Mouse (Mus musculus) hindbrain, embryonic 16.5 days (tissue): ENCODE data around the gene Matk. TPM values are rescaled to one million over a fixed set of nuclear protein-coding genes. Genes with fewer than 3 reads are reported as not detected.

Experiments
- ATAC-seq: fragments of 200-750 bp; cut with Nextera tagmentation; 2 replicates; pipeline ENCODE4 v1.8.0; 2017; ENCODE audit warnings: moderate TSS enrichment, moderate library complexity
- H3K27ac ChIP-seq: fragments of 300-500 bp; sonication (generic); 2 replicates; pipeline ENCODE4 v1.5.1; 2014; ENCODE audit warnings: low read depth, mild to moderate bottlenecking, control low read depth, low read length, moderate library complexity
- H3K27me3 ChIP-seq: fragments of 300-500 bp; sonication (generic); replicated peaks from 2 replicates; pipeline ENCODE4 v1.6.1; 2014; ENCODE audit warnings: low read length; ENCODE audit not compliant: control insufficient read depth, insufficient read depth
- H3K36me3 ChIP-seq: fragments of 300-500 bp; sonication (generic); 2 replicates; pipeline ENCODE4 v1.6.1; 2014; ENCODE audit warnings: mild to moderate bottlenecking, low read length, moderate library complexity, mixed read lengths; ENCODE audit not compliant: control insufficient read depth, insufficient read depth
- H3K4me1 ChIP-seq: fragments of 300-500 bp; sonication (generic); 2 replicates; pipeline ENCODE4 v1.6.1; 2014; ENCODE audit warnings: low read depth, low read length; ENCODE audit not compliant: control insufficient read depth, insufficient read depth
- H3K4me2 ChIP-seq: fragments of 300-500 bp; sonication (generic); 2 replicates; pipeline ENCODE4 v1.6.1; 2014; ENCODE audit warnings: mild to moderate bottlenecking, low read length, control low read depth, moderate library complexity
- H3K4me3 ChIP-seq: fragments of 300-500 bp; sonication (generic); 2 replicates; pipeline ENCODE4 v1.5.1; 2014; ENCODE audit warnings: mild to moderate bottlenecking, low read length, control low read depth, moderate library complexity
- H3K9ac ChIP-seq: fragments of 300-500 bp; sonication (generic); 2 replicates; pipeline ENCODE4 v1.6.1; 2014; ENCODE audit warnings: low read depth, mild to moderate bottlenecking, control low read depth, low read length, moderate library complexity
- H3K9me3 ChIP-seq: fragments of 300-500 bp; sonication (generic); 2 replicates; pipeline ENCODE4 v1.6.1; 2014; ENCODE audit warnings: mild to moderate bottlenecking, low read length, moderate library complexity; ENCODE audit not compliant: control insufficient read depth
- WGBS: fragments of 180-500 bp; shearing (Covaris S2); extraction: QIAGEN DNeasy Blood & Tissue Kit; methylation state at CpG from one replicate; pipeline ENCODE4 v1.1.7; 2014; 5-methylcytosine and 5-hydroxymethylcytosine counted together
- polyA plus RNA-seq: library from polyadenylated mRNA; unstranded; fragments of >200 nt; fragmentation: Nextera tagmentation; extraction: Ambion mirVana; gene quantifications from 2 replicates; pipeline ENCODE4 v1.2.1, GENCODE M21; 2015

Matk gene
- polyA plus RNA-seq, 1 experiment from 2014 or later: 72.8 TPM

- no peak for ATAC-seq
- peaks cover 13% of the 10 kb centered on the region for H3K27me3 ChIP-seq
- 26% methylated on average over 6 of the region's 6 CpGs for WGBS
These were observed 35.9 kb downstream of the Matk start for GRCm38 (mm10) chr10:81288601-81289000.

GRCm38 (mm10) chr10:81289278-81289677 is 36.5 kb downstream of the Matk start:
- no peak overlapping the region for H3K4me2 ChIP-seq
- peaks cover 11% of the 10 kb centered on the region for H3K4me1 ChIP-seq
- H3K4me3 ChIP-seq: no peak overlapping the region
- no peak overlapping the region for H3K9ac ChIP-seq
- WGBS: 1% methylated on average over 7 of the region's 7 CpGs
- H3K9me3 ChIP-seq: no peaks in the 10 kb centered on the region
- no peak for ATAC-seq
- H3K27me3 ChIP-seq: peaks cover 13% of the 10 kb centered on the region
- no peak overlapping the region for H3K27ac ChIP-seq
- no peaks in the 10 kb centered on the region for H3K36me3 ChIP-seq

More at GRCm38 (mm10) chr10:81288601-81289000, 35.9 kb downstream of the Matk start:
- Histone ChIP-seq H3K4me1 (peaks cover 5% of the 10 kb centered on the region; the same call in 1 of the 2 replicates), H3K9ac (no peak overlapping the region), H3K4me3 (no peak overlapping the region), H3K36me3 (no peaks in the 10 kb centered on the region), H3K4me2 (no peak overlapping the region), H3K27ac (no peak overlapping the region), H3K9me3 (no peaks in the 10 kb centered on the region)

GRCm38 (mm10) chr10:81289811-81290210 is 37.1 kb downstream of the Matk start:
- Histone ChIP-seq H3K9me3 (no peaks in the 10 kb centered on the region), H3K4me1 (peaks cover 16% of the 10 kb centered on the region), H3K9ac (no peak overlapping the region), H3K27me3 (peaks cover 9% of the 10 kb centered on the region), H3K4me2 (no peak overlapping the region), H3K27ac (no peak overlapping the region), H3K4me3 (no peak overlapping the region), H3K36me3 (no peaks in the 10 kb centered on the region)
- no peak for ATAC-seq
- 59% methylated on average over 14 of the region's 14 CpGs for WGBS

- ATAC-seq: no peak
- WGBS: 13% methylated on average over 24 of the region's 24 CpGs
- Histone ChIP-seq H3K27me3 (0 out of 2 replicates have a peak, but pooled peaks cover 4% of the 10 kb centered on the region), H3K4me1 (peaks cover 26% of the 10 kb centered on the region), H3K9me3 (no peaks in the 10 kb centered on the region), H3K9ac (0 out of 2 replicates have a peak overlapping the region, but pooled peaks have one; percentile 1), H3K4me3 (peak overlapping the region; percentile 16; the same call in 1 of the 2 replicates), H3K36me3 (no peaks in the 10 kb centered on the region), H3K27ac (no peak overlapping the region), H3K4me2 (peak overlapping the region; percentile 22; the same call in 1 of the 2 replicates)
These were observed 38.1 kb downstream of the Matk start for GRCm38 (mm10) chr10:81290698-81291460.

GRCm38 (mm10) chr10:81291511-81292104 is 38.9 kb downstream of the Matk start, which contains the start of gene Tjp3:
TSS of gene Tjp3 (minus strand) at chr10:81291581.
- 0 out of 2 replicates have a peak, but pooled peaks cover 4% of the 10 kb centered on the region for H3K27me3 ChIP-seq
- H3K4me1 ChIP-seq: peaks cover 24% of the 10 kb centered on the region
- H3K36me3 ChIP-seq: no peaks in the 10 kb centered on the region
- 0 out of 2 replicates have a peak within 1 kb of the TSS, but pooled peaks have one; percentile 1 for H3K9ac ChIP-seq
- 75% methylated on average over 9 of the region's 9 CpGs for WGBS
- no peak within 1 kb of the TSS for H3K27ac ChIP-seq
- ATAC-seq: no peak
- peak within 1 kb of the TSS; percentile 79; the same call in 1 of the 2 replicates for H3K4me3 ChIP-seq
- no peaks in the 10 kb centered on the region for H3K9me3 ChIP-seq
- H3K4me2 ChIP-seq: peak within 1 kb of the TSS; percentile 96; the same call in 1 of the 2 replicates

GRCm38 (mm10) chr10:81292554-81293333 is 40.0 kb downstream of the Matk start, which contains the start of gene Pip5k1c:
TSS of gene Pip5k1c (plus strand) at chr10:81292963.
- Histone ChIP-seq H3K27me3 (0 out of 2 replicates have a peak, but pooled peaks cover 2% of the 10 kb centered on the region), H3K4me1 (peaks cover 24% of the 10 kb centered on the region), H3K4me2 (peak within 1 kb of the TSS; percentile 96), H3K4me3 (peak within 1 kb of the TSS; percentile 79), H3K36me3 (no peaks in the 10 kb centered on the region), H3K27ac (peak within 1 kb of the TSS; percentile 90), H3K9ac (peak within 1 kb of the TSS; percentile 88), H3K9me3 (no peaks in the 10 kb centered on the region)
- ATAC-seq: peak; percentile 95
- WGBS: under 1% methylated on average over 65 of the region's 80 CpGs

- Histone ChIP-seq H3K4me3 (peak overlapping the region; percentile 79), H3K9ac (peak overlapping the region; percentile 88), H3K27me3 (0 out of 2 replicates have a peak, but pooled peaks cover 2% of the 10 kb centered on the region), H3K27ac (peak overlapping the region; percentile 90), H3K9me3 (no peaks in the 10 kb centered on the region), H3K4me2 (peak overlapping the region; percentile 96), H3K36me3 (no peaks in the 10 kb centered on the region), H3K4me1 (peaks cover 24% of the 10 kb centered on the region)
- WGBS: 4% methylated on average over 24 of the region's 25 CpGs
- peak; percentile 13; the same call in 1 of the 2 replicates for ATAC-seq
These were observed 40.7 kb downstream of the Matk start for GRCm38 (mm10) chr10:81293334-81294030.

GRCm38 (mm10) chr10:81294442-81294841 is 41.7 kb downstream of the Matk start:
- no peak for ATAC-seq
- H3K9ac ChIP-seq: peak overlapping the region; percentile 88
- H3K27ac ChIP-seq: no peak overlapping the region; the same call in 1 of the 2 replicates
- peak overlapping the region; percentile 79 for H3K4me3 ChIP-seq
- 0 out of 2 replicates have a peak, but pooled peaks cover 2% of the 10 kb centered on the region for H3K27me3 ChIP-seq
- peaks cover 24% of the 10 kb centered on the region for H3K4me1 ChIP-seq
- peak overlapping the region; percentile 96 for H3K4me2 ChIP-seq
- no peaks in the 10 kb centered on the region for H3K36me3 ChIP-seq
- no peaks in the 10 kb centered on the region for H3K9me3 ChIP-seq
- 59% methylated on average over 8 of the region's 8 CpGs for WGBS
